Mouse (Mus musculus) spleen, postnatal 14 days (tissue): ENCODE measurements at regions not wholly inside any gene's neighbourhood (a gene's known extent, or its start where the extent isn't known, plus 50 kb on each side); places are given as distances from the start of the nearest gene placed in this dataset.
"Not testable (repeated sequence)": the region's sequence is repeated elsewhere in the genome, so short reads cannot be mapped to it uniquely, and the experiment has no call there.

Experiments
- DNase-seq, 2 experiments: peaks; one replicate each; pipeline ENCODE4 v3.0.0; 2021 to 2022; ENCODE audit warnings: low spot score in 2 of 2

DNA sequence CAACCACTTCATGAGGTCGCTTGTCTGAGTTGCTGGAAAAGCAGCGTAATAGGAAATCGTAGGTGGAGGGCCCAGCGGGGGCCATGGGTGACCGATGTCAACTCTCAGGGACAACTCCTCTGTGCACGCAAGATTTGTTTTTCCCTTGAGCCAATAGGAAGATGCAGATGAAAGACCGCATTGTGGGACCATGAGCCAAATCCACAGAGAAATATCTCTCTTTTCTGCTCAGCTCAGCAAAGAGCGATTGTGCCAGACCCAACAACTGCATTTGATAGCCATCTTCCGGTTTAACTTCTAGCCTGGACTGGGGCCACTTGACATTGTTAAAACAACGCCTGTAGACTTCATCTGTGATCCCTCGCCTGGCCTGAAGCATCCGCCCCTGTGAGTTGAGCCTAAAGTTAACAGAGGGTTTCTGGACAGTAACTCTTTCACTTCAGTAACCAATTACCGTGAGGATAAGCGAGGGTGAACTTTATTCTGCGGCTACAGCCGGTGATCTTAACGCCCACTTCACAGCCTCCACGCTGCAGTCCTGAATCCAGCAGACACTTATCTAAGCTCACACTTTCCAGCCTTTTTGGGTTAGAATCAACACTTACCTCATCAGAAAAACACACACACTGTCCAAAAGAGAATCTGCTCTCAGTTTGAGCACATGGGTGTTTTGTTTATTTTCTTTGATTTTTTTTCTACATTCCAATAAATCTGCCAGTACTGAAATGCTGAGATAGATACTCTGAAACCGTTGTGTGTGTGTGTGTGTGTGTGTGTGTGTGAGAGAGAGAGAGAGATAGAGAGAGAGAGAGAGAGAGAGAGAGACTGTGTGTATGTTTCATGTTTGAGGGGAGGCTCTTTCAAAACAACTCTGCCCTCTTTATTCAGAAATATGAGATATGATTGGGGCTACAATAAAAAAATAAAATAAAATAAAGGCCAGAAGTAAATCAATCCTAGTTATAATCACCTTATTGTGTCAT, 111.9 kb downstream of the Tomm20 start:
- no peak for DNase-seq

GRCm38 (mm10) chr8:126833006-126833405, 112.6 kb downstream of the Tomm20 start:
- no peak for DNase-seq

GRCm38 (mm10) chr8:126832163-126832978, 113.3 kb downstream of the Tomm20 start:
- peak; percentile 47 to 68 for DNase-seq

- no peak for DNase-seq
Observed at GRCm38 (mm10) chr8:126831312-126832162, 114.1 kb downstream of the Tomm20 start.

DNA sequence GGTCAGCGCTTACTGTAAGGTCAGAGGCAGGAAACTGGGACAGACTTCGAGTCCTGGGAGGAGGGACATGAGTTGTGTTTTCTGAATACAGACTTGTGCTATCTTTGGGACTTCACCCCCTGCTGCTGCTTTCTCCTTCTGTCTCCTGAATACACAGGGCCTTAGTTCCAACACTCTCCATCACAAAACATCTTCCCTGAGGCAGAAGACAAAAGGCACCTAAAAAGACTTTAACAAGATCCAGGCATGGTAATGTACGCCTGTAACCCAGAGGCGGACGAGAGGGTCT, 115.5 kb downstream of the Tomm20 start:
- no peak for DNase-seq

GRCm38 (mm10) chr8:126829376-126830241, 116.0 kb downstream of the Tomm20 start:
- no peak for DNase-seq

GRCm38 (mm10) chr8:126827681-126828383, 117.8 kb downstream of the Tomm20 start:
- no peak for DNase-seq

- no peak for DNase-seq
Observed at GRCm38 (mm10) chr8:126826328-126827285, 119.0 kb downstream of the Tomm20 start.

DNA sequence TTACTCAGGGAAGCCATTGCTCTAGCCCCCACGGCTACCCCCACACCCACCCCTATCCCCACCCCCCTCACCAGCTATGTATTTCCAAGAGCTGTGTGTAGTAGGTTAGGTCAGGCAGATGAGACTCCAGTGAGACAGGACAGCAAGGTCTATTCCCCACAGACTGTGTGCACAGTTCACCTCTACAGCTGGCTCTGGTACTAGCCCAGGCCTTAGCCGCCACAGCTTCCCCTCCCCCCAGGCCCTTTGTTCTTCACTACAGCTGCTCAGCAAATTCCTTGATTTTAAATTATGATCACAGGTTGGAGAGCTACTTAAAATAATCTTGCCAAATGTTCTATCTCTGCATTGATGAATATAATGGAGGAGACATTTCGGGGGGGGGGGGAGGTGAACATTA, 119.8 kb downstream of the Tomm20 start:
- DNase-seq = no peak

DNA sequence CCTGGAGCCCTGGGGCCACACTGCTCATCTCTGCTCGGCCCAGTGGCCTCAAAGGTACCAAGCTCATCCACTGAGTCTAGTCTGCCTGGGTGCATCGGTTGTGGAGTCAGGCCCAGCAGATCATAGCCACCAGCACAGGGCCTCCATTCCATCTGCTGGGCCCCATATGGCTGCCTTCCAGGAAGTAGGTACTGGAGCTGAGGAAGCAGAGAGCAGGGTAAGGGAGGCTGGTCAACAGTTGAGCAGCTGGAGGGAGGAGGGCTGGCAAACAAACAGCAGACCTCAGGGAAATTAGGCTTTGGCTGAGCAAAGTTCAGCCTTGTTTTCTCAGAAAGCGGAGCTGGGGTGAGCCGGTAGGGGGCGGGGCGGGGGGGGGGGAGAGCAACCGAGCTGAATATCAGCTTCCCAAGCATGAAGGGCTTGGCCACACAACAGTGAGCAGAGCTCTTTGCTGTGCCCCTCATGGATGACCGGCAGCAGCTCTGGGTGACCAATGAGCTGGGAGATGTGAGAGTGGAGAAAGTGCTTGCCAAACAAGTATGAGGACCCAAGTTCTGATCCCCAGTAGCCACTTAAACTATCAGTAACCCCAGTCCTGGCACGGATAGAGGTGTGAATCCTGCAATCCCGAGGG, 121.0 kb downstream of the Tomm20 start:
- no peak for DNase-seq

DNA sequence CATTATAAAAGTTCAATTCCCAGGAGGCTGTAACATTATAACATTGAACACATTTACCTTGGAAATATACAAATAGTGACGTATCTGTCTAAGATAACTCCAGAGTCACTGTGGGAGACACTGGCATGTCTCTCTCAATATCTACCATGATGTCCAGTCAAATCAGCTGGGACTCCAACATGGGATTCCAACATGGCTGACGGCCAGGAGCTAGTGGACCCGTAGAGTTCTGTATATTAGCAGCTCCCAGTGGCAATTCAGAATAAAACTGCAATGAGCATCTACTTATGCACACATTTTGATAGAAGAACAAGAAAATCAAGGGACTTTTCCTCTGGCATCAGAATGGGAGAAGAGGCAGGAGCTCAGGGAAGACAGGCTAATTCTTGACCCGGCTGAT, 123.4 kb downstream of the Tomm20 start:
- no peak for DNase-seq

DNA sequence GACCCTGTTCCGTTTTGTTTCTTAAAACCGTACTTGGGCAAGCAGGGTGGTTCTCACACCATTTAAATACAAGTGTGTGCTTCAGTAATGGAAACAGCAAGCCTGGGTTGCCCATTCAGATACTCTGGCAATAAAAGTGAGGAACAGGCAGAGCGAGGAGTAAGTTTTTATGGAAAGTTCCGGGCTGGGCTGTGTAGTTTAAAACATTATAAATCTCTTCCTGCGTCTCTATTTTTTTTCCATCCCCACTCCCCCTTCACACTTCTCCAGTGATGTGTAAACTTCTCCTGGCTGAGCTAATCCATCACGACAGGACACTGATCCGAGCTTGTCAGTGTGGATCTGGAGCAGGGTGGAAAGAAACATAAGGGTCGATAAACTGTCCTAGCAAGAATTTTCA, 124.4 kb downstream of the Tomm20 start:
- no peak for DNase-seq

DNA sequence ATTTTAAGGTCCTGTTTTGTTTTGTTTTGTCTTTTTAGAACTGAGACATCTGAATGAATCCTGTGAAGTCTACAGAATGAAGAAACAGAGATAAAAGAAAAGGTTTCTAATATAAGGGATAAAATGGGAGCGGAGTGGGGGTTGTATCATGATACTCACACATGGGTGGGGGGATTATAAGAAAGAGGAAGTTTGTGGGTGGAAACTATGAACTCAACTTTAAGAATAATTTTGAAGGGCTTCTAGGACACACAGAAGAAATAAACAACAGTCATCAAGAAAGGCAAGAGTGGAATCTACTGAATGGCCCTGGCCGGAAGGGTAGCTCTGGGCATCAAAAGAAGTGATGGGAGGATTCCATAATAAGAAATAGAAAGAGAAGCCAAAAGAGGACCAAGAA, 125.1 kb downstream of the Tomm20 start:
- no peak for DNase-seq

GRCm38 (mm10) chr8:126819261-126819660, 126.4 kb downstream of the Tomm20 start:
- no peak for DNase-seq

DNA sequence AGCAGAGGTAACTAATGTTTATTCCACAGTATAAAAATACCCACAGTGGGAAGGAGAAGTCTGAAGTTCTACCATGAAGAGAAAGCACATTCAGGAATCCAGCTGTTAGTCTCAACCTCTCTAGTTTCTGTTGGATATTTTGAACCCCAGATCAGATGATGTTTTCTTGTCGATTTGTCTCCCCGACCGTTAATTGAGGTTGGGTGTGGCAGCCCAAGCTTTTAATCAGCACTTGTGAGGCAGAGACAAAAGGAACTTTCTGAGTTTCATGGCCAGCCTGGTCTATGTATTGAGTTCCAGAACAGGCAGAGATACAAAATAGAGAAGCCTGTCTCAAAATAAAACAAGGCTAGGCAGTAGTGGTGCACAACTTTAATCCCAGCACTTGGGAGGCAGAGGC, 129.5 kb downstream of the Tomm20 start:
- DNase-seq = no peak

GRCm38 (mm10) chr8:126814427-126814826, 131.2 kb downstream of the Tomm20 start:
- no peak for DNase-seq

- no peak for DNase-seq
Observed at GRCm38 (mm10) chr8:126813621-126814020, 132.0 kb downstream of the Tomm20 start.

DNA sequence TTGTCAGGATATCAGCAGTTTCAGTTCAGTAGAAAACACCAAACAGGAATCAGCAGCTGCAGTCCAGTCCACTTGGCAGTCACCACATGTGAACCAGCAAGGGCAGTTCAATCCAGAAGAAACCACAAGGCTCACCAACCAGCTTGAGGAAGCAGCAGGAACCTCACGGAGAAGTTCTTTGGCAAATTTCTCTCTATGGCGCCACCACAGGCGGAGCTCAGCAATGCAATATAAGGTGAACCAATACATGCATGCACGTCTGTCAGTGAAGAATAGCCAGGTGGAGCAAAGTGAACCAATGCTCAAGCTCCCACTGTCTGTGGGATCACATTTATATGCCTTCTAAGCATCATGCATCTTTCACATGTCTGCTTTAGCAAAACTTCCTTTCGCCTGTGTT, 132.9 kb downstream of the Tomm20 start:
- DNase-seq = no peak

DNA sequence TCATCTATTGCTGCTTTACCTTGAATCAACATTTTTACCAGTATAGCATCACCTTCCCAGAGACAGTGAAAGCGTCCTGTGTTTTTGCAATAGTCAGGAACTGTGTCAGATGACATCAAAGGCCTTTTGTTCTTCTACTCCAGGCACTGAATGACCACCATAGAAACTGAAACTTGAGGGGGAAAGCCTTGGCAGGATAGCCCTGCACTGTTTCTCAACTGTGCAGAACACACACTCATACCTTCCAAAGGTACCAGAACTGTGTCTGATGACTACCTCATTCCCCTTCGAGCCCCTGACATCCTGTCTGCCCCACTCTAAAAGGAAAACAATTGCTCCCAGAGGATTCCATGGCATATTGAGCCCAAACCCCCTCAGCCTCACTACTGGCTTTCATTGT, 134.3 kb downstream of the Tomm20 start:
- not testable (repeated sequence) for DNase-seq
